Mouse (Mus musculus) kidney, embryonic 14.5 days (tissue): ENCODE data around the gene Sgtb. TPM values are rescaled to one million over a fixed set of nuclear protein-coding genes. Genes with fewer than 3 reads are reported as not detected.

ENCODE experiments used
- ATAC-seq: fragments of 200-750 bp; cut with Nextera tagmentation; 2 replicates; pipeline ENCODE4 v1.8.0; 2017; ENCODE audit warnings: moderate number of reproducible peaks, mild to moderate bottlenecking, moderate TSS enrichment, moderate library complexity; ENCODE audit not compliant: low FRiP score, low TSS enrichment
- H3K27ac ChIP-seq: fragments of 300-500 bp; sonication (generic); 2 replicates; pipeline ENCODE4 v1.5.1; 2014; ENCODE audit warnings: low read depth, mild to moderate bottlenecking, low read length, moderate library complexity, mixed read lengths
- H3K27me3 ChIP-seq: fragments of 300-500 bp; sonication (generic); 2 replicates; pipeline ENCODE4 v1.6.1; 2014; ENCODE audit warnings: mild to moderate bottlenecking, low read length; ENCODE audit not compliant: control insufficient read depth, insufficient read depth
- H3K36me3 ChIP-seq: fragments of 300-500 bp; sonication (generic); 2 replicates; pipeline ENCODE4 v1.6.1; 2014; ENCODE audit warnings: low read length, mixed read lengths; ENCODE audit not compliant: control insufficient read depth, insufficient read depth
- H3K4me1 ChIP-seq: fragments of 300-500 bp; sonication (generic); 2 replicates; pipeline ENCODE4 v1.6.1; 2014; ENCODE audit warnings: low read length, mixed read lengths; ENCODE audit not compliant: control insufficient read depth, insufficient read depth
- H3K4me2 ChIP-seq: fragments of 300-500 bp; sonication (generic); replicated peaks from 2 replicates; pipeline ENCODE4 v1.6.1; 2014; ENCODE audit warnings: low read depth, mild to moderate bottlenecking, low read length
- H3K4me3 ChIP-seq: fragments of 300-500 bp; sonication (generic); 2 replicates; pipeline ENCODE4 v1.5.1; 2014; ENCODE audit warnings: mild to moderate bottlenecking, low read length
- H3K9ac ChIP-seq: fragments of 300-500 bp; sonication (generic); 2 replicates; pipeline ENCODE4 v1.6.1; 2014; ENCODE audit warnings: low read depth, mild to moderate bottlenecking, low read length, moderate library complexity
- H3K9me3 ChIP-seq: fragments of 300-500 bp; sonication (generic); 2 replicates; pipeline ENCODE4 v1.6.1; 2016; ENCODE audit warnings: low read length; ENCODE audit not compliant: control insufficient read depth
- WGBS: fragments of 180-500 bp; shearing (Covaris S2); extraction: QIAGEN DNeasy Blood & Tissue Kit; methylation state at CpG from one replicate; pipeline ENCODE4 v1.1.7; 2014; 5-methylcytosine and 5-hydroxymethylcytosine counted together
- polyA plus RNA-seq: library from polyadenylated mRNA; unstranded; fragments of >200 nt; fragmentation: Nextera tagmentation; extraction: Ambion mirVana; gene quantifications from 2 replicates; pipeline ENCODE4 v1.2.1, GENCODE M21; 2014

Sgtb gene
- polyA plus RNA-seq, 1 experiment from 2014 or later, result 6.1 TPM

GRCm38 (mm10) chr13:104122078-104122840, 12.7 kb downstream of the Sgtb start:
- Histone ChIP-seq H3K36me3 (no peaks in the 10 kb centered on the region), H3K27ac (0 out of 2 replicates have a peak overlapping the region, but pooled peaks have one; percentile 32), H3K9me3 (no peaks in the 10 kb centered on the region), H3K9ac (no peak overlapping the region), H3K4me2 (peak overlapping the region; percentile 27), H3K4me1 (0 out of 2 replicates have a peak, but pooled peaks cover 4% of the 10 kb centered on the region), H3K4me3 (no peak overlapping the region), H3K27me3 (no peaks in the 10 kb centered on the region)
- peak; percentile 79 for ATAC-seq
- 21% methylated on average over 17 of the region's 17 CpGs for WGBS

GRCm38 (mm10) chr13:104123662-104124381, 14.3 kb downstream of the Sgtb start:
- H3K27ac ChIP-seq, result no peak overlapping the region
- H3K4me2 ChIP-seq, result no peak overlapping the region
- H3K9ac ChIP-seq, result no peak overlapping the region
- H3K27me3 ChIP-seq, result no peaks in the 10 kb centered on the region
- H3K4me3 ChIP-seq, result no peak overlapping the region
- H3K36me3 ChIP-seq, result no peaks in the 10 kb centered on the region
- ATAC-seq, result no peak
- H3K4me1 ChIP-seq, result 0 out of 2 replicates have a peak, but pooled peaks cover 4% of the 10 kb centered on the region
- H3K9me3 ChIP-seq, result no peaks in the 10 kb centered on the region
- WGBS, result 74% methylated on average over 20 of the region's 20 CpGs

GRCm38 (mm10) chr13:104132561-104132960, 23.0 kb downstream of the Sgtb start:
- Histone ChIP-seq H3K27me3 (no peaks in the 10 kb centered on the region), H3K36me3 (peaks cover 10% of the 10 kb centered on the region; the same call in 1 of the 2 replicates), H3K4me3 (no peak overlapping the region), H3K4me1 (no peaks in the 10 kb centered on the region), H3K27ac (no peak overlapping the region), H3K9me3 (no peaks in the 10 kb centered on the region), H3K9ac (no peak overlapping the region), H3K4me2 (no peak overlapping the region)
- WGBS, result 93% methylated on average over 2 of the region's 2 CpGs
- ATAC-seq, result no peak

DNA sequence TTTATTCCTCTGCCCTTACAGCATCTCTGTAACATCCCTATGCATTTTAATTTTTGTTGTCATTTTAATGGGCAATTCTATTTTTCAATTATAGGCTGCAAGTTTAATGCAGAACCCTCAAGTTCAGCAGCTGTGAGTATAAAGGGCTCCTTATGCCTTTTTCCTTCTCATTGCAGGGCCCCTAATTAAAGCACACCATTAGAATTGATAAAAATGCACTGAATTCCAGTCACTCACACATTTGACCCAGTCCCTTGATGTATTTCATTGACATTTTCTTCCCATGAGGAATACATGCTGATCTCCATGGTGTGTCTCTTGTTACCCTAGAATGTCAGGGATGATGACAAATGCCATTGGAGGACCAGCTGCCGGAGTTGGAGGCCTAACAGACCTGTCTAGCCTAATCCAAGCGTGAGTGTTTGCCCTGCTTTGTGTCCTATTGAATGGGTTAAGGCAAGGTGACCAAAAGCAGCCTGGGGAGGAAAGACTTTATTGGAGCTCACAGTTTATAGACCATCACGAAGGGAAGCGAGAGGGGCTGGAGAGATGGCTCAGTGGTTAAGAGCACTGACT, 25.1 kb downstream of the Sgtb start:
- Histone ChIP-seq H3K9me3 (no peaks in the 10 kb centered on the region), H3K36me3 (peaks cover 10% of the 10 kb centered on the region; the same call in 1 of the 2 replicates), H3K4me1 (no peaks in the 10 kb centered on the region), H3K27ac (no peak overlapping the region), H3K27me3 (no peaks in the 10 kb centered on the region), H3K4me2 (no peak overlapping the region), H3K9ac (no peak overlapping the region), H3K4me3 (no peak overlapping the region)
- WGBS, result 91% methylated on average over 4 of the region's 4 CpGs
- ATAC-seq, result no peak

- H3K4me3 ChIP-seq, result no peak overlapping the region
- ATAC-seq, result 0 out of 2 replicates have a peak, but pooled peaks have one; percentile 32
These were observed 30.0 kb downstream of the Sgtb start for GRCm38 (mm10) chr13:104139369-104140209.

GRCm38 (mm10) chr13:104144871-104145270, 35.3 kb downstream of the Sgtb start:
- peaks cover 62% of the 10 kb centered on the region for H3K36me3 ChIP-seq
- no peaks in the 10 kb centered on the region for H3K27me3 ChIP-seq
- no peaks in the 10 kb centered on the region for H3K4me1 ChIP-seq
- H3K4me3 ChIP-seq, result no peak overlapping the region
- no peaks in the 10 kb centered on the region for H3K9me3 ChIP-seq
- H3K9ac ChIP-seq, result no peak overlapping the region
- ATAC-seq, result no peak
- no peak overlapping the region for H3K4me2 ChIP-seq
- H3K27ac ChIP-seq, result no peak overlapping the region
- WGBS, result 82% methylated on average over 9 of the region's 9 CpGs

More at GRCm38 (mm10) chr13:104139369-104140209, 30.0 kb downstream of the Sgtb start:
- Histone ChIP-seq H3K9me3 (no peaks in the 10 kb centered on the region), H3K27ac (no peak overlapping the region), H3K4me1 (no peaks in the 10 kb centered on the region), H3K27me3 (no peaks in the 10 kb centered on the region), H3K36me3 (peaks cover 29% of the 10 kb centered on the region), H3K9ac (no peak overlapping the region), H3K4me2 (no peak overlapping the region)
- WGBS, result 43% methylated on average over 13 of the region's 13 CpGs

GRCm38 (mm10) chr13:104145646-104146045, 36.1 kb downstream of the Sgtb start:
- WGBS, result 96% methylated on average over 3 of the region's 3 CpGs
- no peak overlapping the region for H3K27ac ChIP-seq
- no peaks in the 10 kb centered on the region for H3K27me3 ChIP-seq
- H3K4me1 ChIP-seq, result no peaks in the 10 kb centered on the region
- no peak overlapping the region for H3K9ac ChIP-seq
- no peak for ATAC-seq
- no peak overlapping the region for H3K4me2 ChIP-seq
- H3K9me3 ChIP-seq, result no peaks in the 10 kb centered on the region
- no peak overlapping the region for H3K4me3 ChIP-seq
- H3K36me3 ChIP-seq, result peaks cover 62% of the 10 kb centered on the region

GRCm38 (mm10) chr13:104154180-104154579, 44.6 kb downstream of the Sgtb start:
- Histone ChIP-seq H3K27ac (no peak overlapping the region), H3K4me3 (no peak overlapping the region), H3K36me3 (peaks cover 42% of the 10 kb centered on the region), H3K27me3 (no peaks in the 10 kb centered on the region), H3K9me3 (no peaks in the 10 kb centered on the region), H3K9ac (no peak overlapping the region), H3K4me1 (no peaks in the 10 kb centered on the region), H3K4me2 (no peak overlapping the region)
- WGBS, result 93% methylated on average over 5 of the region's 5 CpGs
- no peak for ATAC-seq
